Mouse (Mus musculus) heart, postnatal 0 days (tissue): Measurements from ENCODE around the gene Sema3a.

Experiments
- CTCF ChIP-seq: IDR thresholded peaks from 2 replicates; pipeline ENCODE4 v1.5.1; 2016; ENCODE audit warnings: antibody characterized with exemption, control low read depth, low read depth
- EP300 ChIP-seq: IDR thresholded peaks from 2 replicates; pipeline ENCODE4 v1.6.1; 2016; ENCODE audit warnings: antibody characterized with exemption, low read depth

- TF ChIP-seq CTCF (no peak), EP300 (no peak)
Observed at GRCm38 (mm10) chr5:13197886-13198285, 72.7 kb downstream of the Sema3a start.
